Mouse (Mus musculus) retina, adult 2 months (tissue): ENCODE results near the gene Dpp6.
A peak's percentile ranks its signal among the peaks of the same experiment; 100 is the strongest.

Source experiments
- DNase-seq: peaks from one replicate; pipeline ENCODE4 v3.0.0-alpha.2; 2012; ENCODE audit warnings: low read depth, low spot score

The Dpp6 gene

DNA sequence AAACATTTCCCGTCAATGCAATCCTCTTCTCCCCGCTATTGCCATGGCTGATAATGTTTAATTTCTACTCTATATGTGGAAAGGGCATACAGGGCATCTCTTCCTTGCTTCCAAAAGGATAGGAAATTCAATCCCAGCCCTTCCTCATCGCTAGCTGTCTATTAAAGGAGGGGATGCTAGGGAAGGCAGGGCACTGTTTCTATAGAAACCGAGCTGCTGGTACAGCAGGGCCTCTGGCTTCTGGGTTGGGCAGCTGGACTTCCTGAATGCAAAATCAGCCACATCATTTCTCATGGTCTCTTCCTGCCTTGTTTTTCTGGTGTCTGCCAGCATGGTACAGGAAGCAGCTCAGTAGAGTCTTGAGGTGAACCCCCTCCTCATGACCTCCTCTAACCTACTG is 243.1 kb downstream of the Dpp6 start:
- DNase-seq = no peak

DNA sequence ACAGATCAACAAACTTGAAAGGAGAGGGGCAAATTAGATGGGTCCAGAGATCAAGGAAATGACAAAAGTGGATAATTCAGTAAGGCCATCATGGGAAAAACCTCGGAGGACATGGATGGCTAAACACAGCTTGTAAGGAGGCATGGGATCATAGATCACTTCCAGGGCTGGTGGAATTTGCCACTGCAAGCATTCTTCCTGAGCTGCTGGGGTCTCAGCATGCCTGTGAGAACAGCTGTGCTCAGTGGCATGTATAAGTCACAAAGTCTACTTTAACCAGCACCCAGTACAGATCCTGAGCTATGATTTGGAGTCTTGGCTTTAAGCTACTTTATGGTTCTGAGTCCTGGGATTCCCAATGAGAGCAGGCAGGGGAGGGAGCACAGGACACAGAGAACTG is 246.9 kb downstream of the Dpp6 start:
- DNase-seq = no peak

DNA sequence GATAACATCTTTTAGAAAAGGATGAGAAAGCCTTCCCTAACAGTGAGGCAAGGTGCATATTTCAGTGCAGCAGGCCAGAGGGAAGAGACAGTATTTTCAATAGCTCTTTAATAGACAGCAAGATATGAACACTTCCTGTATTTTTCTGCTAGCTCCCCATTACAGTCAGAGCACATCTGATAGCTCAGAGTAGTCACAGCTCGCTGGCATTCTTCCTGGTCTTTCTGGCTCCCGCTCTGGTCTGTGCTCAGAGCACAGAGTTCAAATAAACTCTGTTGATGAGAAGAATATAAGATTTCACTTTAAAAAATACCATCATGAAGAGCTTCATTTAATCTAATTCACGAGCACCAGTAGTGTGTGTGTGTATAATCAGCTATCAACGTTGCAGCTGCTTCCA is 249.8 kb downstream of the Dpp6 start:
- no peak for DNase-seq

DNA sequence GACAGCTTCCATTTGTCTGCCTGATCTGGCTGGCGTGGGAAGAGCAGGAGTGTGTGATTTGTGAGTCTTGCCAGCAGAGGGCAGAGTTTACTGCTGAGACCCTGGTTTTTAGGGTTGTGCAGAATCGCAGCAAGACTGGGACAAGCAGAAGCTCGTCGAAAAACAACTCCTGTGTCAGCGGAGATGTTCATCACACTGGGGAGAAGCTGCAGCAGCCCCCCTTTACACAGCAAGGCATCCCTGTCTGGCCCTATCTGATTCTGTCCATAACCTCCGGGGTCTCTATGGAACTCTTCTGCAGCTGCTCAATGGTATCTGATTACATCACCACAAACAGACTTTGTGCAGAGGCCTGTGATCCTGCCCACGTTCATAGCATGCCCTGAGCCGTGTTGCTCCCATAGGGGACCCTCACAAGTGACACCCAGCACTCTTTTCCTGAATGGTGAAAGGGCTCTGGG is 258.2 kb downstream of the Dpp6 start:
- peak; percentile 23 for DNase-seq

DNA sequence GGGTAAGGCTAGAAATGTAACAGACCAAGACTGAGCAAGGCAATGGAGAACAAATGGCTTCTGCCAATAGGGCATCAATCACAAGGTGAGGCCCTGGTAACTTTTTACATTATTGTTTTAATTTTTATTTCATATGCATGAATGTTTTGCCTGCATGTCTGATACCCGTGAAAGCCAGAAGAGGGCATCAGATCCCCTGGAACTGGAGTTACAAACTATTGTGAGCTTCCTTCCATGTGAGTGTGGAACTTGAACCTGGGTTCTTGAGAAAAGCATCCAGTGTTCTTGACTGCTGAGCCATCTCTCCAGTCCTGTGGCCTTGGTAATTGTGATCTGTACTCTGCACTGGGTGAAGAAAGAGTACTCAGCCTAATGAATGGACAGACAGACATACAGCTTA is 259.0 kb downstream of the Dpp6 start:
- DNase-seq = no peak

DNA sequence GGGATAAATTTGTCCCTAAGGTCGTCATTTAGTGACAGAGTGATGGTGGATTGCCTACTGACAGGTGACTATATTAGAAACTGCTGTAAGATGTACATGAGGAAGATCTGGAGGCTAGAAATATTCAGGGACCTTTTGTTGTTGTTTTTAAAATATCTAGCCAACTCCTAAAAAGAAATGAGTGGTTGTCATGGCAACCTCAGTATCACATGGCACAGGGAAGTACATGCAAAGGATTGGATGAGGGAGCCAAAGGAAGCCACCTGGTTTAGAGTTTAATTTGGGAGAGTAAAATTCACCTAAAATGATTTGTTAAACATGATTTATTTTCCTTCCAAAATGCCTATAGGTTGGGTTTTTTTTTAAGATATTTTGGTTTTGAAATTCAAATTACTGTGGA is 260.8 kb downstream of the Dpp6 start:
- DNase-seq = no peak

DNA sequence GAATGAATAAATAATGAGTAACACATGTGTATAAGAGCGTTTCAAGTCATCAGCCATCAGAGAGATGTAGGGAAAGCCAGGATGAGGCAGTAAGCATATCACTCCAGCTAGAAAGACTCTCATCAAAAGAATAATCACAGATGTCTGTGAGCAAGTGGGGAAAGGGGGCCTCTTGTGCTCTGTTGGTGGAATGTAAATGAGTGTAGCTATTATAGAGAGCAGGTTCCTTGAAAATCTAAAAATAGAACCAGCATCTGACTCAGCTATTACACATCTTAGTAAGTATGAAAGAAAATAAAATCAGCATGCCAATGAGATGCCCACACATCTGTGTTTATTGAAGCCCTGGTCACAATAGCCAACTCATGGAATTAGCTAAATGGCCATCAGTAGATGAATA is 264.3 kb downstream of the Dpp6 start:
- DNase-seq = no peak

DNA sequence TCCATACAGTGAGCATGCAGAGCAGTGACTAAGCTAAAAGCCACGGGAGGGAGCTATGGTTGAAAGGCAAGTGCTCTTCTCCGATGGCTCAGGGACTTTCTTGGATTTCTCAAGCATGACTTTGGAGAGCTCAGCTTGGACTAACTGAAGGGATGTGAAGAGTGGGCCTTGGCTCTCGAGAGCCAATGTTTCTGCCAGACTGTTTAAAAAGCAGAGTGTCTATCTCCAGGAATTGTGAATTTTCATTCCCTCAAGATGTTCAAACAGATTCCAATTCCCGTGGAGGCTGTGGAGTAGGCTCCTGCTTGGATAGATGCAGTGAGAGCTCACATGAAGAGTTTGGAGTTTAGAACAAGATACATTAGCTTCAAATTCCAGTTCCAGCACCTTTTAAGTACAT is 266.8 kb downstream of the Dpp6 start:
- no peak for DNase-seq

DNA sequence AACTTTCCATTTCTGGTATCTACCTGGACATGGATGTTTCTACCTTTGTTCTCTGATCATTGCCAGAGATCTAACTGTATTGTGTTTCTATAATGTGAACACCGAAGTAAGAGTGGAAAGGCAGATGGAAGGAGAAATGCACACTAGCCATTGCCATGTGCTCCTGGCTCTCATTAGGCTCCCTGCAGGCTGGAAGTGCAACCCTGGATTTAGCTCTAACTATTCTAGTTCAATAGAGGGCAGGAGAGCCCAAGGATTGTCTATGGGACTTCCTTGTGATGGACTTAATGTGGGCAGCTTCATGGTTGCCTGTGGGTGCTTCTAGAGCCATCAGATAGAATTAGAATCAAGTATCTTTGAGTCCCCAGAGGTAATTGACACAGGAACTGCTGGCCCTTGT is 291.2 kb downstream of the Dpp6 start:
- no peak for DNase-seq

DNA sequence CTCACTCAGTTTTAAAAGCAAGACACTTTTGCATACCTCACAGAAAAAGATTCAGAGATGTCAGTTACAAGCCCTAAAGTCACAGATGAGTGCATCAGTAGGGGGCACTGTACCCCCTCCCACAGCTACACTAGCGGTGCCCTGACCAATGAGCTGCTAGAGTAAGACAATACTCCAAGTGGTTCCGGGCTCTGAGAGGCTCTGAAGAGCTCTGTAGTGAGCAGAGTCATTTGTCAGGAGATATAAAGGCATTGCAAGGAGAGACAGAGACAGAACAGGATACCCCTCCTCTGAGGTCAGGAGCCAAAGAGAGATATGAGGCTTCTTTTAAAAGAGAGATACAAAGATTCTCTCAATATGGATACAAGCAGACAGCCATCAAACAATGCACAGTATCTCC is 305.5 kb downstream of the Dpp6 start:
- no peak for DNase-seq

DNA sequence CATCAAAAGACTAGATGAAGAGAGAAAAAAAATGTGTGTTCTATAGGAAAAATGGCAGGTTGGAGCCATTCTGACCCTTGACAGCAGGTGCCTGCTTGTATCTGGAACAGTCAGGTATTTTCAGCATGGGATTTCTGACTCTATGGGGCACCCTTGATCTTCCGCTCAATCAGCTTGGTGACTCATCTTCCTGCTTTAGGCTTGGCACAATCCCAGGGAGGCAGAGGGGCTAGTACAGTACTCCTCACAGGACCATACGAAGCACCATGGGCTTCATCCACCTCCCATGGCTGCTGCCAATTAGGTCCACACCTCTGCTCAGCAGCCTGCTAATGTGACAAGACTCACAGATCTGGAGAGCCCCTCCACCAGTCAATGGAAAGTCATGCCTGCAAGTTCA is 305.9 kb downstream of the Dpp6 start:
- DNase-seq = no peak

DNA sequence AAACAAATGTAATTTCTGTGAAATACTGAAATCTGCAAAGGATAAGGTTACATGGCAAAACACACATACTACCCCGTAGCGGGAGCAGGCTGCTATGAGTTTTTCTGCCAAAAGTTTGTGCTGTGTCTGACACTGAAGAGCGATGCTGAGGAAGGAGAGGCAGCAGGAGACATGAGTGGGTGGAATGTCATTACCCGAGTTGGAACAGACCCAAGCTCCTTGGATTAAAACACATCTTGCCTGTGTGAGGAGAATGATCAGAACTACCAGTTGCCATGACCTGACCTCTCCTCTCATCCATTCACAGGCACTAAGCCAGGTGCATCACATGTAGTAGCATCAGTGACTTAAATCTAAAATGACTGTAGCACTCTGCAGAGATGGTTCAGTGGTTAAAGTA is 309.0 kb downstream of the Dpp6 start:
- no peak for DNase-seq

DNA sequence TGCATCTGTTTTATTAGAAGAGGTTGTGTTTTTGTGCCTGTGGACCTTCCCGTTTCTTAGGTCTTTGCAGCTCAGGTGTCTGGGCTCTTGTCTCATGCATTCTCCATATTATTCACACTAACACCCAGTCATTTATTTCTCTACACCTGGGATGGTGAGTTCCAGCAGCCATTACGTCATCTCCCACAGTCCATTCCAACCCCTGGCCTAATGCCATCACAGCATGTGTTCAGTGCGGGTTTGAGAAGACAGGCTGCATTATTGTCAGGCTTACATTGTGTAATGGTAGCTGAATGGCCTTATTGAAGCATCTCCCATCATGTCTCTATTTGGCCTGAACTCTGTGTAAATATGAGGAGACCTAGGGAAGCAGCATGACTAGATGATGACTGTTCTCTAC is 316.2 kb downstream of the Dpp6 start:
- no peak for DNase-seq

DNA sequence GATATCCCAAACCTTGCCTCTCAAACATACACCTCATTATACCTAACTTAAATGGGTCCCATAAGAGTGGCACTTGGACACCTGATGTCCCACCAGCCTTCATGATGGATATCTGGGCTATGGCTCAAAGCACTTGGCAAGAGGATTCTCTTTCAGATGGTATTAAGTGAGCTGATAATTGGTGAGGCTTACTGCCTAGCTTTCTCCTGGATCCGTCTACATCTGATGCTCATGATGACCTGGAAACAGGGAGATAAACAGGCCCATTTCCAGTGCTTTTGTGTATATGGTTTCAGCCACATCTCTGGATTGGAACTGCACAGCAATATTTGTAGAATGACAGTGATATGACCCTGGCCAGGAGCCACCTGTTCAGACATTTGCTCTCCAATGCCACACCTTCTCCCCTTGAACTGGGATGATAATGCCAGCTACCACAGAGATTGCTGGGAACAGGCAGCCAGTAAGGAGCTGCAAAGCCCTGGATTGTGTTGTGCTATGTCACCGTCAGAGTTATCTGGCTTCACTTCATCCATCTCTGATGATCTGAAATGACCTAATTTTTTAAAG is 317.5 kb downstream of the Dpp6 start:
- DNase-seq = no peak

DNA sequence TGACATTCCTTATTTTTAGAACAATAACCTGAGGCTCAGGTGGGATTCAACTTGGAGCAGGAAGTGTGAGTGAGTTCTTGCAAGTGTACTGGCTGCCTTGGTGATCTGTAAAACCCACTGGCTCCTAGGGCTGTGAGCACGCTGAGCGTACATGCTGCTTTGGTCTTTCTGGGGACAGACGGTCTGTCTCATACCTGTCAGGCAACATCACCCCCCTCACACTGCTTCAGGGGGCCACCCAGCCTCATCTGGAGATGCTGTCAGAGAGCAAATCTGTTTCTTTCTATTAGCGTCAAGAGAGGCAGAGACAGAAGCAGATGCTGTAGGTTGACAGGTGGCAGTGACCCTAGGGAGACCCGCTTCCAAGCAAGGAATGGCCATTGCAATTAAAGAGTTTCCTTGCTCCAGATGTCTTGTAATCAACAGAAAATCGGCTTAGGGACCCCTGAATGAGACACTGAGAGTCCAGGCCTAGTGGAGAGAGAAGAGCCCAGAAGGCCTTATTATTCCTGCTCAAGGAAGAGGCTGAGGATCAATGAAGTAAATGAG is 330.5 kb downstream of the Dpp6 start:
- DNase-seq = no peak

DNA sequence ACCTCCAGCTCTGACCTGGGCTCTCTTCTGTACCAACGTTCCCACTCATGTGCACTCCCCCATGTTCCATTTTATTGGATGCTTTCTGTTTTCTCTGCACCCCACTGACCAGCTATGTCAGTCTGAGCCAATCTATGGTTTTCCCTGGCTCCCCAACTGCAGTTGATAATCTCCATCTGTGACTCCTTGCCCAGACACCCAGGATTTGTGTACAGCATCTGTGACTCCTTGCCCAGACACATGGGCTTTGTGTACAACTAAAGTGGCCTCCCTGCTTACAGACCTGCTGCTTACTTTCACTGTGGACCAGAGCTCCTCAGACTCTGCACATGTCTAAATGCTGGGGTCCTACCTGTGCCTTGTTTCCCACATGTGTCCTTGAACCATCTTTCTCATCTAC is 334.0 kb downstream of the Dpp6 start:
- no peak for DNase-seq

DNA sequence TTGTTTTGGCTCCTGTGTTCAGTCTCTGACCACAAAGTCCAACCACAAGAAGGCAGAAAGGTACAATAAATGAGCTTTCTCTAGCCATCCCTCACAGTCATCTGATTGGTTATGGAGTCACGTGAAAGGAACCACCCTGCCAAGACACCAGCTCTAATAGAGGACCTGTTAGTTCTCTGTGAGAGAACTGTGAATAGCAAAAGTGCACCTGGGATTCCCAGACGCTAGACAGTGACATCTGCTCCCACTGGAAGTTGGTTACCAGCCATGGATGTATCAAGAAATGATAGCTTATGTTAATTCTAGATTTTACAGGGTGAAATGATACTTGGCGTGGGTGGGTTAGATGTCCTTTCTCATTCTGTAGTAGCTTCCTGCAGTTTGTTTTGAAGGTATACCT is 338.7 kb downstream of the Dpp6 start:
- no peak for DNase-seq

DNA sequence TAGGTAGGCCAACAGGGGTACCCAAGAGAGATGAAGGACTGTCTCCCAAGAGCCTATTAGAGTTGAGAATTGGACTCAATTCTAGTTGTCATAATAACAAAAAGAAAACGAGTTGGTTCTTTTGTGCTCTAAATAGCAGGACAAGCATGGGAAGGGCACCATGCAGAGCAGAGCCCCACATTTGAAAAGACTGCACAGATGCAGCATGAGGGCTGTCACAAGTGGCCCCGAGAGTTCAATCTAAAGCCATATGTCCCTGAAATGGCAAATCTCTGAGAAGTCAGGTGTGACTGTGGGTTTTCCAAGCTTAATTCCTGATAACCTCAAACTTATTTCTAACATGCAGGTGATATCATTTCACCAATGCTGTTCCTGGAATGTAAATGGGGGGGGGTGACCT is 339.4 kb downstream of the Dpp6 start:
- no peak for DNase-seq

DNA sequence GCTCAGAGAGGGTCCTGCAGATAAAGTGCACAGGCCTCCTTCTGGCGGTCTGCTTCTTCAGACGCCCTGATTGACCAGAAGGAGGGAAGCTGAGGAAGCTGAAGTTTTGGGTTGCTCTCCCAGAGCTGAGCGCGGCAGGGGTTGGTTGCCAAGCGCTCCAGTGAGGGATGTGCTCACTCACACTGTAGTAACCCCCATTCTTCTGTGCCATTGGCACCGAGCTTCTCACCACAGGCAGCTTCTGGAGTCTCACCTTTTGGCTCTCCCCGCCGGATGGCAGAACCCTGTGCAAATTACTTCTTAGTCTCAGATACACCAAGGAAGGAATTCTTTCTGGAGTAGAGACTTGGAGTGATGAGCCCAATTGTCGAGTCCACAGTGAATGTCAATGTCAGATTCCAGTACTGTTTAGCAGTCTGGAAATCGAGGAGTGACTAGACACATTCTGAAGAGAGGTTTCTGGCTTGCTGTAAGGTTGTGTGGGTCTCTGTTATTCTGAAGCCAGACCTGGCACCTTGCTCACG is 344.2 kb downstream of the Dpp6 start:
- DNase-seq = no peak

DNA sequence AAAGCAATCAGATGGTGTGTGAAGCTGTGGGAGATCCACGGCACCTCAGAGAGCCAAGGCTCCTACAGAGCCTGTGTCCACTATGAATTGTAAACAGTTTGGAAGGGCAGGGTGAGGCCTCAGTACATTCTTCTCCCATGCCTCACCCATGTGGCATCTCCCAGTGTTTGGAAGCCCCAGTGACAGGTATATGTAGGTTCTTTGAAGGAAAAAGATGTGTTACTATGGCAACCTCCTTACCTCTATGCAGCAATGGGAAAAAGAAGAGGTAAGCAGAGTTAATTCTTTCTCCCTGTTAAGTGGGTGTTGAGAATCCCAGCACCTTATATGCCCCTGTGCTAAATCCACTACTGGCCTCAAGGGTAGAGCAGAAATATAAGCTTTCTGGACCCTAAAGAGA is 351.5 kb downstream of the Dpp6 start:
- no peak for DNase-seq

DNA sequence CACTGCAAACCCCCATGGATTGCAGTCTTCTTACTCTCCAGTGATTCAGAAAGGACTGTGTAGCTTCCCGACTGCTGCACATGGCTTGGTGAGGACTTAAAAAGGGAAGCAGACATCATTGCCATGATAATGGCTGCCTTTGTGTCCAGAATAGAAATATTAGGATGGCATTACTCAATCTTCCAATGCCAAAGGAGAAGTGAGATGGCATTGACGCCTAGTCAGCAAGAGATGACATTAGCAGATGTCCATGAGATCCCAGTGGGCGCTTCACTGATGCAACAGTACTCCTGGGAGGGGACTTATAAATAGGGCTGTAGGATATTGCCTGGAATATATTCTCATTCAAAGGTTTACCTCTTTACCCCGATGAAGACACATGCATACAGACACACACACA is 368.0 kb downstream of the Dpp6 start:
- no peak for DNase-seq

DNA sequence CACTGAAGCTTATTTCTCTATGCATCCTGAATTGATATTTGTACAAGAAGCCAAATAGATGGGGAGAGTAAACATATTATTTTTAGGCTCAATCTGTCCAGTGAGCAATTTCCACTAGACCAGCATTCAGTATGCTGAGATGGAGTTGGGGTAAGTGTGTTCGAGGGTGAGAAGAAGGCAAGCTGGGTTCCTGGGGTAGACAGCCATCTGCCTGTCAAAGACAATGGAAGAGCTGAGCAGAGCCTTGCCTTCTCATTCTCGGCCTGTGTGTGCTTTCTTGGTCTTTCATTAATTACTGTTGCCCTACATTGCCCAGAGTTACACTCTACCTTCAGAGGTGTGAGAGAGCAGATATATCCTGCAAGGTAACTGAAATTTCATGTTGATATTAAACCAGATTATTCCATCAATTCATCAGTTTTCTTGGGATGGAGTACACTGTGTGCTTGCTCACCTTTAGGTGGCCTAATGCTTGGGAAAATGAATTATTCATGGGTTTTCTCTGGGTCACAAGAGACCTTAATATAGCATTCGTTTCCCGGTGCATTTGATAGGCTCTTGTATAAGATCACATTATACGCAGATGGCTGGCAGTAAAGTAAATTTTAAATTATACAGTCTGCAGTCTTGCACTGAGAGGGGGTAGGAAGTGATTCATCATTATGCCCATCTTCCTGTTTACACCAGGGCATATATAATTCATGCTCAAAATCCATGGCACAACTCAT is 374.4 kb downstream of the Dpp6 start:
- no peak for DNase-seq

DNA sequence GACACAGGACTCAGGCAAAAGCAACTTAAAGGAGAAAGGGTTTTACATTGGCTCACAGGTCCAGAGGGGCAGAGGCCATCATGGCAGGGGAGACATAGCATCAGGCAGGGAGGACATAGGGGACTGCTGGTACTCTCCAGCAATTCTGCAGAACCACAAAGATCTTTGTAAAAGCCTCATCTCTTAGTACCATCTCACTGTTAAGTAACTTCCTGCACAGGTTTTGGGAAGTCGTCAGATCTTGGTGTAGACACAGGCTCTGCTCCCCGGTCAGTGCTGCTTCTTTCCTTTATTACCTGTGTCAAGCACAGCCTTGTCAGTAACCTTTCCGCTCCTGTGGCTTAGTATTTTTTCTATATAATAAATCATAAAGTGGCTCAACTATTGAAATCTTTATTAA is 377.2 kb downstream of the Dpp6 start:
- DNase-seq = no peak
